Mouse (Mus musculus) mature B cell (primary cell): ENCODE data around the gene Syne1.

Experiments used
- in situ Hi-C: fragments of 300-500 bp; cut with MboI; formaldehyde crosslinking; loops from 2 replicates; pipeline ENCODE4 v1.14.3; 2019

The Syne1 gene

DNA sequence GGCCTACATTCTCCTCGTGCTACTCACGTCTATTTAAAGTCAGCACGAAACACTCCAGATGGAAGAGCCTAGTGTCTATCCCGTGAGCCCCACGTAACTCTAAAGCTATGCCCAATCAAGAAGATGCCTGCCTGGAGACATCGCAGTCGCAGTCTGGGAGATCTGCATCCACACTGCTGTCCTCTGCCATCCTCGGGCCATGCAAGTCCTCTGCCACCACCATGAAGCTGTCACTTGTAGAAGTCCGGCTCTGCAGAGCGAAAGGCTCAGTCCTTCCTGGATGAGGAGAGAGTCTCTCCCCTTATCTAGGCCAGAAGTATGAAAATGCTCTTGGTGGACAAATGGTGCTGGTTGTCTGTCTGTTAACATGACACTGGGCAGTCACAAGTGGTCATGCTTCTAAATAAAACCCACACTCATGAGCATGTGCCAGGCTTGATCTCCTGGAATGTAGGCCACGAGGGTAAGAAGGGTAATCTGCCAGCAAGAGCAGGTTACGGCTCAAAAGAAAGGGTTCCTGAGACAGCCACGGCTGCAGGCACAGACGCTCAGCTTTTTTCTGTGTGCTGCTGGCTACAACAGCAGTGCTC, 482.5 kb downstream of the Syne1 start, which contains the start of gene Gm10097:
Gene Gm10097 (plus strand): TSS at position 517 of the 590 bp plus-strand sequence.
- in situ Hi-C loops, result no loop called here

GRCm38 (mm10) chr10:5067113-5067512, 484.2 kb downstream of the Syne1 start:
- in situ Hi-C loops, result no loop called here

GRCm38 (mm10) chr10:5059983-5060382, 491.3 kb downstream of the Syne1 start:
- in situ Hi-C loops, result no loop called here

GRCm38 (mm10) chr10:5058876-5059275, 492.4 kb downstream of the Syne1 start:
- in situ Hi-C loops, result no loop called here

- in situ Hi-C loops, result no loop called here
Measured at GRCm38 (mm10) chr10:5057661-5058060, 493.6 kb downstream of the Syne1 start.

DNA sequence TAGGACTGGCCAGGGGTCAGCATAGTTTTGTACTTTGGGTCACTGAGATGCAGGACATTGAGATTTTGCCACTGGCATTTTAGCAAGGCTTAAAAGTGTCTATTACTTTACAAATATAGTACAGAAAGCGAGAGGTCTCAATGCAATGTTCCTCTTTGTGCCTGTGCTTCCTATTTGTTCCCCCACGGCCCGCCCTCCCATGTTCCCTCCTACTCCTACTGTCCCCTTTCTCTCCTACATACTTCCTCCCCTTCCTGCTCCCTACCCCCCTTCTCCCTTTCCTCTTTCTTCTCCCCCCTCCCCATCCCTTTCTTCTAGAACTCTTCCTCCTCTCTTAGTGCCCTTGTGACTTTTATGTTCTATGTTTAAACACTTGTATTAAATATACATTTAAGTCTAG, 494.3 kb downstream of the Syne1 start:
- in situ Hi-C loops, result no loop called here

- in situ Hi-C loops, result no loop called here
Measured at GRCm38 (mm10) chr10:5056243-5056735, 495.0 kb downstream of the Syne1 start.

GRCm38 (mm10) chr10:5045671-5046070, 505.6 kb downstream of the Syne1 start:
- in situ Hi-C loops, result no loop called here

DNA sequence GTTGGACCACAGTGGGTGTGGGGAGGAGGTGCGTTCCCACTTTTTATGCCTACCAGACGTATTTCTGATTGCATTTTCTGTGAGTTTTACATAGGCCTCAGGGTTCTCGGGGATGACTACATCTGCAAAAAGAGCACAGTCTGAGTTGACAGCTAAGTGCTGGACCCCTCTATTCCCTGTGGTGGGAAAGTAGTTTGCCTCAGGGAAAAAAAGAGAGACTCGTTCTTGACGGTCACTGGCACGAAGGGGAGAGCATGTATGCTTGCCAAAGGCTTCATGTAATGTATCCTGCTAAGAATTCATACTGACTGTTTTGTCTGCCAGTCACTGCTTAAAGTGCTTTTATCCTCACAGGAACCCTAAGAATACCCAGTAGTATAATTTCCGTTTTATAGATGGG, 506.1 kb downstream of the Syne1 start:
- in situ Hi-C loops, result no loop called here

GRCm38 (mm10) chr10:5044481-5044880, 506.8 kb downstream of the Syne1 start:
- in situ Hi-C loops, result no loop called here

DNA sequence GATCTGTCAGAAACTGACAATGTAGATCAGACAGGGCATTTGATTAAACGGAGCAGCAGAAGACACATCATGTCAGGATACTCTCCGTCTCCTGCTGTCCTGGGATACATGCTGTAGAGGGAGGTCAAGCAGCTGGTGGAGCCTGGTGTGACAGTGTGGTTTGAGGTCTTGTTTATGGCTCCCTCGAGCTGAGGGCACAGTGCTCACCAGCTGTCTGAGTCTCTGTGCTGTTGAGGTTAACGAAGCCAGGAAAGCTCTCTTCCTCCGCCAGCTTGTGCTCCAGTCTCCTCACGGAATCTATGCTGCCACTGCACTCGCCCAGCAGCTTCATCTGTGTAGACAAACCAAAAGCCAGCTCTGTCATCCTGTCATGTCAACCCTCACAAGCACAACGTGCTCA, 510.0 kb downstream of the Syne1 start:
- in situ Hi-C loops, result no loop called here

DNA sequence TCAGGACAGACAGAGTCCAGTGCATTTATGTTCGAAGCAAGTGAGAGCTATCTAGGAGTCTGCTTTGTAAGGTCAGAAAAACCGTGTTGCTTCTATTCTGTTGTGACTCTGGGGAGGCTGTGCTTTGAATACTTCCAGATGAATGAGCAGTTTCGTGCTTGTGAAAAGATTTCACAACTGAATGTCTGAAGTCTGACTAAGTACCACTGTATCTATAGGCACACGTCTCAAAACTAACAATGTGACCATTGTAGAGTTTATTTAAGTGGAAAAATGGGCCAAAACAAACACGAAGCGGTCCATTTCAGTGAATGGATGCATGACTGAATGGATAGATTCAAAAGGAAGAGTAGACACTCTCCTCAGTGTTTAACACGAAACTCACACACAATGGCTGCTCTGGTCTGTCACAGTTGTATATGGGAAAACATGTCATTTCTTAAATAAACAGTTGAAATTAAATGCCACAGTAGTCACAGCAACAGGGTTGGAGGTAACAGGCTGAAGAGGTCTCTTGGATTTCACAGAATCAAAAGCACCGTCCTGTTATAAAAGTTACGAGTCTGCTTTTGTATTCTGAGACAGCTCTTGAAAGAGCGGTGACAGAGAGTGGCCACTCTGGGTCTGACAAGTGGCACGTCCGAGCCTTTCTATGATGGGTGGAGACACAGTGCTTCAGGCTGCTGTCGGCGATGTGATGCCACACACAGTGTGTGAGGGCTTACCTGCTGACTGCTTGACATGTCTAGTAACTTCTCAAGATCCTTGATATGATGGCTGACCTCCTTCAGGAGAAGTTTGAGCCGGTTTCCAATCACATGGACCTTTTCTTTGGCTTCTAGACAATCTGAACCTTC, 518.9 kb downstream of the Syne1 start:
- in situ Hi-C loops, result no loop called here

DNA sequence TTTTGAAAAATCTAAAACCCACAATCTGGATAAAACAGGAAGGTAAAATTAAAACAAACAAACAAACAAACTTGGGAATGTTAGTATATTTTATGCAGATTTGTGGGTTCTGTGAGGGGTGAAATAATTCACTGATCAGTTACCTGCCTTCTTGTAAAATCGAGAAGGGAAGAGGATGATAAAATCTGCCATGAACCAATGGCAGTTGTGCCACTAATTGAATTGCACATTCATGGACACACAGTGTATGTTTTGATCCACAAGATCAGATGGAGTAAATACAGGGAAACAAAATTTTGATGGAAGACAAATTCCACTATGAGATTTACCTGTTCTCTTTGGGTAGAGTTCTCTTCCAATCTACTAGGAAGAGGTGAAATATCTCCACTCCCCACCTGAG, 521.4 kb downstream of the Syne1 start:
- in situ Hi-C loops, result no loop called here

DNA sequence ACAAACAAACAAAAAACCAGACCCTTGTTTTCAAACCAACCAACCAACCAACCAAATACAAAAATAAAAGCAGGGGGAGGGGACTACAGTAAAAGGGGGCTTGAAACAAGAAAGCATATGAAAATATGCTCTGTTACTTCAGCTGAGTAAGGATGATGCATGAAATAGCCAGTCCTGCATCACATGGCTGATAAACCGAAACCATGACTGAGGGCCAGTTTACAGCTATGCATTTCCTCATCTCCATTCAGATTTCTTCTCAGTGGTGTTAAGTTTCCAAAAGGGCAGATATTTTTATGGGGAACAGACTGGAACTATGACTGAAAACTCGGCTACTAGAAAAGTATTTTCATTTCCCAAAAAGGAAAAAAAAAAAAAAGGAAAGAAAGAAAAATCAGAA, 522.1 kb downstream of the Syne1 start:
- in situ Hi-C loops, result no loop called here

- in situ Hi-C loops, result no loop called here
Measured at GRCm38 (mm10) chr10:5028301-5028700, 523.0 kb downstream of the Syne1 start.

- in situ Hi-C loops, result no loop called here
Measured at GRCm38 (mm10) chr10:5027208-5027607, 524.1 kb downstream of the Syne1 start.

GRCm38 (mm10) chr10:5025906-5026305, 525.4 kb downstream of the Syne1 start:
- in situ Hi-C loops, result no loop called here

DNA sequence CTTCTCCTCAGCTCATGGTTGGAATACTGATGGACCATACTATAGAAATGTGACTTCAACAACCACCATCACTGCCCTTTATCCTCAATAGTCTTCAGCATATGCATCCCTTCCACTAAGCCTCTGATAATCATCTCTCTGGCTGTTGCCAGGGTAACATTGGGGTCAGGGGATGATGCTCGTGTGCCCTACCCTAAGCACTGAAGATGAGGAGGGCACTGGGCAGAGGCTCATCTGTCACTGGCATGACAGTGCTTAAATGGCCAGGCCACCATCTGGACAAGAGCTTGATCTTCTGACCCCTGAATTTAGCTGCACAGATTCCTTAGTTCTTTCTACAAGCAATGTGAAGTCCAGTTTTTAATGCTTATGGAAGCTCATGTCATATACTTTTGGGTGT, 534.1 kb downstream of the Syne1 start:
- in situ Hi-C loops, result no loop called here

GRCm38 (mm10) chr10:5014976-5015375, 536.3 kb downstream of the Syne1 start:
- in situ Hi-C loops, result no loop called here

- in situ Hi-C loops, result no loop called here
Measured at GRCm38 (mm10) chr10:5012004-5012403, 539.3 kb downstream of the Syne1 start.

GRCm38 (mm10) chr10:5008795-5009366, 542.4 kb downstream of the Syne1 start:
- in situ Hi-C loops, result no loop called here

- in situ Hi-C loops, result no loop called here
Measured at GRCm38 (mm10) chr10:4996592-4996991, 554.7 kb downstream of the Syne1 start.

GRCm38 (mm10) chr10:4993802-4994201, 557.5 kb downstream of the Syne1 start:
- in situ Hi-C loops, result no loop called here
